Mouse (Mus musculus) skeletal muscle tissue, adult 2 months (tissue): Measurements from ENCODE around the gene Hist1h3a.
"Not testable (repeated sequence)": the region's sequence is repeated elsewhere in the genome, so short reads cannot be mapped to it uniquely, and the experiment has no call there.

Experiments
- DNase-seq: peaks from one replicate; pipeline ENCODE4 v3.0.0-alpha.2; 2012; ENCODE audit warnings: low read depth, low spot score

The Hist1h3a gene

DNA sequence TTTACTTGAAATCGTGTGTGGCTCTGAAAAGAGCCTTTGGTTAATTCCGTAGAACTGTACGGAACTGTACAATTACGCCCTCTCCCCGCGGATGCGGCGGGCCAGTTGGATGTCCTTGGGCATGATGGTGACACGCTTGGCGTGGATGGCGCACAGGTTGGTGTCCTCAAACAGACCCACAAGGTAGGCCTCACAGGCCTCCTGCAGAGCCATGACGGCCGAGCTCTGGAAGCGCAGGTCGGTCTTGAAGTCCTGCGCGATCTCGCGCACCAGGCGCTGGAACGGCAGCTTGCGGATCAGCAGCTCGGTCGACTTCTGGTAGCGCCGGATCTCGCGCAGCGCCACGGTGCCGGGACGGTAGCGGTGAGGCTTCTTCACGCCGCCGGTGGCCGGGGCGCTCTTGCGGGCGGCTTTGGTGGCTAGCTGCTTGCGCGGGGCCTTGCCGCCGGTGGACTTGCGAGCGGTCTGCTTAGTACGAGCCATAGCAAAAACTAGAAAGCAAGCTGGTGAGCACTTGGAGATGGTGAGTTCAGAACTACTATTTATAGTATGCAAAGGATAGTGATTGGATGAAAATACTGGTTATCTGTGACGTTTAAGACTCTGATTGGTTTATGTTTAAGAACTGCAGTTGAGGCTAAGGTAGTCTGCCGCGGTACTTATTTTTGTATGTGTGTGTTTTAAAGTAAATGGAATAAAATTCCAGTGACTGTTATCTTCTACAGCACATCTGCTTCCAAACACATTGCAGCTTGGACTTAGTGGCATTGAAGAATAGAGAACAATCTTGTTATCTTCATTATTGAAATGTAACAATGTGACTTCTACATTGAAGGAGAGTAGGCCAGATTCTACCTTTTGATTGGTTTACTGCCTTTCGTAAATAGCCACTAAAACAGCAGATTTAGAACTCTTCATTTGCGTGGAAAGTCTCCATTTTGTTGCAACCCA lies at the start of gene Hist1h3a:
Gene Hist1h3a, minus strand, starts transcription at position 516 of the 951 bp plus-strand sequence.
- DNase-seq: peak; percentile 79

DNA sequence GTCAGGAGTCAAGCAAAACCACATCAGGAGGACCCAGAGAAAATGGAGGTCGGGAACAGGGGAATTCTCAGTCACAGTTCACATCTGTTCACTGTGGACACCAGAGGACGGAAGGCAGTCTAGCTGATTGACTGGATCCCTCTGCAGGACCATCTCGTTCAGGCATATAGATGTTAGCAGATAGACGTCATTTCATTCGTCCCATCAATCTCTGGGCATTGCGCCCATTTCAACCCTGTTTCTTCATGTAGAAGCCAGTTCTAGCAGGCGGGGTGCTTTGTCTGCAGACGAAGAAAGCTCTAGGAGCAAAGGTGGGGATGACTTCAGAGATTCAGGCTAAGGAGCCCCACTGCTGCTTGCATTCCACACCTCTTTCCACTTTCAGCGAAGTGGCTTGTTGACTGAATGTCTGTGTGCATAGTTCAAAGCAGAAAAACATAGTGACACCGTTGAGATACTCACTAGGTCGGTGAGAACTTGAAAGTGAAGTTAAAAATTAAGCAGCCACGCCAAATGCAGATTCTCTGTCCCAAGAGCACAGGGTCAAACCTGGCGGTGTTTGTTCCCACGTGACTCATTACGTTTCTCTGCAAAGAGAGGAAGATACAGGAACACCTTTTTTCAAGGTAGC lies 44.4 kb upstream of the Hist1h3a start, which contains the start of gene Slc17a2:
Gene Slc17a2, plus strand, starts transcription at position 572 of the 631 bp plus-strand sequence.
- DNase-seq: no peak

DNA sequence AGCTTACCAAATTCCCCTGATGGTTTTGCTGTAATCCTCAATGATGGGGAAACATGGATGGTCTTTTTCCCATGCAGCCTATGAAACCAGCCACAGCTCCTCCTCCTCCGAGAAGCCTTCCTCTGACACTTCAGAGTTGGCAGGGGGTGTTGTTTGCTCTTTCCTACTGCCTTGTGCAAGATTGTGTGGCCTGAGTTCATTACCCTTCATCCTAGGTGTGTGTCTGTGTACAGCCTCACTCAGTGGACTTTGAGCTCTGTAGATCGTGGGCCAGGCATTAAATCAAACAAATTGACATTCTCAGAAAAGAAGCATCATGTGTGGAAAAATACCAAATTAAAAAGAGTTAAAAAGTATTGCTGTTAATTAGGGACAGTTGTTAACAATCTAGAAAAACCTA lies 42.3 kb upstream of the Hist1h3a start:
- DNase-seq: no peak

DNA sequence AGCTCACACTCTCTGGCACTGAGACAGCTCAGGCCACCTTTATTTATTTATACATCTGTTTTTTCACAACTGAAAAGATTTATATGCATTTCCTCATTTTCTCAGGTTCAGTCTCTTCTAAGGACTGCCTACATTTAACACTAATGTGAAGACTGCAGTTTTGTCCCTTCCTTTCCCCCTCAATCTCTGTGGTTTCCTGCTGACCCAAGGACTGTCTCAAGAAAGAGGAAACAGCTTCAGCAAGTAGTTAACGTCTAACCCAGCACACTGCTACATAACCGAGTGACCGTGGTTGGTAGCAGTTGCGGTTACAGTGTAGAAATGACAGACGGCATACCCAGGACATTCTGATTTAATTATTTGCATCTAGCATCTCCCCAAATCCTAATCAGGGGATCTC lies 37.2 kb upstream of the Hist1h3a start:
- DNase-seq: peak; percentile 3

GRCm38 (mm10) chr13:23792520-23792919 lies 30.3 kb upstream of the Hist1h3a start:
- peak; percentile 9 for DNase-seq

DNA sequence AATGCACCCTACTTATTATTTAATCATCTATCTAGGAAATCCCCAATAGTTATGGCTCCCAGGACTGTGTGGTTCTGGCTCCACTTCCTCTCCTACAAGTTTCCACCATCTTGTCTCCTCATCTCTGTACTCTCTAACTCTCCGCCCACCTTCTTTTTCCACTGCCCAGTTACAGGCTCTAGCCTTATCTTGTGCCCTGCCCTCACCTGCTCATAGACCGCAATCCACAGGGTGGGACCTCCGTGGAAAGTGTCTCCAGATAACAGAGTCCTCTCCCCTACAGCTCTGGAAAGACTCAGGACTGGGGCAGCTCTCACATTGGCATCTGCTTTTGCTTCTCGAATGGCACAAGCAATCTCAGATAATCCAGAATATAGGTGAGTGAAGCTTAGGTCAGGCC lies 16.8 kb upstream of the Hist1h3a start:
- no peak for DNase-seq

- no peak for DNase-seq
These were observed 16.2 kb upstream of the Hist1h3a start for GRCm38 (mm10) chr13:23778339-23778738.

DNA sequence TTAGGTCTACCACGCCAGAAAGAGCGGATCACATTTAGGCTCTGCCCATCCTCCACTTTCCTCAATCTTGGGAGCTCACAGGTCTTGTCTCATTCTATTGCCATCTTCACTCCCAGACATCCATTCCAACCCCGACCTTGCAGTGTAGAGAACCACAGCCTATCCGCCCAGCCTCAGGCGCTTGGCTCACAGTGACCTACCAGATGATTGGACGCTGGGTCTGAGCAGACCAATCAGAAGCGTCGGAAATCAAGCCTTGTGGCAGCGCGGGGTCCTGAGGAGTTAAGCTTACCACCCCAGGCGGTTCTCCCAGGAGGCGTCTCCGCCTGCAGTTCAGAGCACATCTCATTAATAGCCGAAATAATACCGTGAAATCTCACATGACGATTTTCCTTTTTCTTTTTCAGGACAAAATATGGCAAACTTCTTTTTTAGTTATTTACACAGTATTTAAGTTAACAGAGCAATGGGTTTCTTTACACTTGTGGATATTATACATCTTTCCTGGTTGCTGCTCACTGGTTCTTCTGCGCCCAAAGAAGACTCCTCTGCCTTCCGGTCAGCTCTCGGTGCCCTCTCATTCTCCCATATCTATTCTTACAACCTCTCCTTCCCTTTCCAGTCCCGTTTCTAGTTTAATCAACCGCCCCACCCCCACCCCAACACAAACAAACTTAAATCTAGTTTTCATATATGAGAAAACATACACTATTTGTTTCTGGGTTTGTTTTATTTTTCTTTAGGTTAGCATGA lies 10.6 kb upstream of the Hist1h3a start:
- DNase-seq: no peak

DNA sequence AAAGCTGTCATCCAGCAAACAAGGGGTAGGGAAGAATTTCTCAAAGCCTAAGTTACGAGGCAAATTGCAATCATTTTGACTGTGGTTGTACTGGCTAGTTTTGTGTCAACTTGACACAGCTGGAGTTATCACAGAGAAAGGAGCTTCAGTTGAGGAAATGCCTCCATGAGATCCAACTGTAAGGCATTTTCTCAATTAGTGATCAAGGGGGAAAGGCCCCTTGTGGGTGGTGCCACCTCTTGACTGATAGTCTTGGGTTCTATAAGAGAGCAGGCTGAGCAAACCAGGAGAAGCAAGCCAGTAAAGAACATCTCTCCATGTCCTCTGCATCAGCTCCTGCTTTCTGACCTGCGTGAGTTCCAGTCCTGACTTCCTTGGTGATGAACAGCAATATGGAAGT lies 7.4 kb upstream of the Hist1h3a start, which contains the start of gene Trim38:
Gene Trim38, plus strand, starts transcription at position 301 of the 400 bp plus-strand sequence.
- DNase-seq: not testable (repeated sequence)

DNA sequence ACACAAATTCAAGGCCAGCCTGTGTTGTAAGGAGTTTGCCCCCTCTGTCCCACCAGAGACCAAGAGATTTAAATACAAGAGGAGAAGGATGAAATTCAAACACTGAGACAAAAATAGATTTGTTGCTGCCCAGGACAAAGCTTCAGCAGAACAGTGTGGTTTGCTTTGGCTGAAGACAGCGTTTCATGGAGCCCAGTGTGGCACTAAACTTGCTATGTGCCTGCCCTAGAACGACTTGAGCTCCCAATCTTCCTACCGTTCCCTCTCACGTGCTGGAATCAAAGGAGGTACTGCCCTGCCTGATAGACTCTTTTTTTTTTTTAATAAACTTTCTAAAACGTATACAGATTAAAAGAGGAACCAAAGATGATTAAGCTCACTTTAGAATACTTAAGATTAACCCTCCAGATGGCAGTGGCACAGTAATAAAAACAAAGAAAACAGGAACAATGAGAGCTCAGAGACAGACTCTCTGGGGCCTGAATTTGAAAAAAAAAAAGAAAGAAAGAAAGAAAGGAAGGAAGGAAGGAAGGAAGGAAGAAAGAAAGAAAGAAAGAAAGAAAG lies 6.7 kb upstream of the Hist1h3a start:
- no peak for DNase-seq

GRCm38 (mm10) chr13:23766772-23767171 lies 4.6 kb upstream of the Hist1h3a start:
- DNase-seq: no peak

GRCm38 (mm10) chr13:23765172-23765513 lies 3.0 kb upstream of the Hist1h3a start:
- no peak for DNase-seq

- no peak for DNase-seq
These were observed 2.4 kb upstream of the Hist1h3a start for GRCm38 (mm10) chr13:23764324-23765171.

DNA sequence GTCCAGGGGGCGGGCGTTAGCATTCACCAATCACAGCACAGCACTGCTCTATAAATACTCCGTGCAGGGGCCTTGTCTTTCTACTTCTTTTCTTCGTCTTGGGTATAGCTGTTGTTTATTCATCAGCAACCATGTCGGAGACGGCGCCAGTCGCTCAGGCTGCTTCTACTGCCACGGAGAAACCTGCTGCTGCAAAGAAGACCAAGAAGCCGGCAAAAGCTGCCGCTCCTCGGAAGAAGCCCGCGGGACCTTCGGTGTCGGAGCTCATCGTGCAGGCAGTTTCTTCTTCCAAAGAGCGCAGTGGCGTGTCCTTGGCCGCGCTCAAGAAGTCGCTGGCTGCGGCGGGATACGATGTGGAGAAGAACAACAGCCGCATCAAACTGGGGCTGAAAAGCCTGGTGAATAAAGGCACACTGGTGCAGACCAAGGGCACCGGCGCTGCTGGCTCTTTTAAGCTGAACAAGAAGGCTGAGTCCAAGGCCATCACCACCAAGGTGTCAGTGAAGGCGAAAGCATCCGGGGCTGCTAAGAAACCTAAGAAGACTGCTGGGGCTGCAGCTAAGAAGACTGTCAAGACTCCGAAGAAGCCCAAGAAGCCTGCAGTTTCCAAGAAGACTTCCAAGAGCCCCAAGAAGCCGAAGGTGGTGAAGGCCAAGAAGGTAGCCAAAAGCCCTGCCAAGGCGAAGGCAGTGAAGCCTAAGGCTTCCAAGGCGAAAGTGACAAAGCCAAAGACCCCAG lies 1.6 kb upstream of the Hist1h3a start, which contains the start of gene Hist1h1a:
Gene Hist1h1a, plus strand, starts transcription at position 81 of the 738 bp plus-strand sequence.
- peak; percentile 87 for DNase-seq

GRCm38 (mm10) chr13:23763242-23763585 lies 1.0 kb upstream of the Hist1h3a start:
- no peak for DNase-seq

- peak; percentile 95 for DNase-seq
These were observed 968 bp downstream of the Hist1h3a start, which contains the start of gene Hist1h4a for GRCm38 (mm10) chr13:23760972-23761864. Gene Hist1h4a, minus strand, starts transcription at chr13:23761230.

- no peak for DNase-seq
These were observed 1.8 kb downstream of the Hist1h3a start for GRCm38 (mm10) chr13:23760240-23760971.

GRCm38 (mm10) chr13:23759916-23760239 lies 2.3 kb downstream of the Hist1h3a start:
- no peak for DNase-seq
